Mouse (Mus musculus) cerebellum, adult (tissue): Measurements from ENCODE around the gene Ankrd10.

Experiments
- ATAC-seq: cut with Nextera tagmentation; 2 replicates; pipeline ENCODE4 v1.9.2; 2017; ENCODE audit warnings: mild to moderate bottlenecking, moderate library complexity, mixed read lengths; ENCODE audit not compliant: insufficient number of reproducible peaks, low FRiP score, low TSS enrichment

The Ankrd10 gene

DNA sequence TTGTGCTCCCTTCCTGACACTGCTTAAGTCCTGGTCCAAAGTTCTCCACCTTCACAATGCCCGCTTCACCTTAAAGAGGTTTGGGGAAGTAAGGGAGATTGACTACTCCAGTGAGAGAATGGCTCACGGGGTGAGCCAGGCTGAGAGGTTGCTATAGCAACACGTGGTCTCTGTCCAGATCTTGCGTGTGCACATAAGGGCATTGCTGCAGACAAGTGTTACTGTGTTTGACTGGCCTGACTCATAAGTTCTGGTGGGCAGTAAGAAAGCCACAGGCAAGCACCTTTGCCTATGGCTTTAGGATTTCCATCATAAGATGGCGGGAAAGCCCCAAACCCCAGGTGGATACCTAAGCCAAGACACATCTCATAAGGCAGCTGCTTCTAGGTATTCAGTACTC, 71.3 kb downstream of the Ankrd10 start:
- no peak for ATAC-seq
